Mouse (Mus musculus) gastrocnemius, adult 18-20 months (tissue): Measurements from ENCODE around the gene Usp18. TPM values are rescaled to one million over a fixed set of nuclear protein-coding genes. Genes with fewer than 3 reads are reported as not detected.
A peak's percentile ranks its signal among the peaks of the same experiment; 100 is the strongest.

Experiments used
- DNase-seq: peaks from one replicate; pipeline ENCODE4 v3.0.0; 2021; ENCODE audit warnings: low spot score
- total RNA-seq, 2 experiments: library from RNA; stranded (reverse); gene quantifications; 2 replicates each; pipeline ENCODE4 v1.2.3; 2021

Gene Usp18
- total RNA-seq, 2 experiments from 2014 or later = 0.91 to 1.4 TPM

DNA sequence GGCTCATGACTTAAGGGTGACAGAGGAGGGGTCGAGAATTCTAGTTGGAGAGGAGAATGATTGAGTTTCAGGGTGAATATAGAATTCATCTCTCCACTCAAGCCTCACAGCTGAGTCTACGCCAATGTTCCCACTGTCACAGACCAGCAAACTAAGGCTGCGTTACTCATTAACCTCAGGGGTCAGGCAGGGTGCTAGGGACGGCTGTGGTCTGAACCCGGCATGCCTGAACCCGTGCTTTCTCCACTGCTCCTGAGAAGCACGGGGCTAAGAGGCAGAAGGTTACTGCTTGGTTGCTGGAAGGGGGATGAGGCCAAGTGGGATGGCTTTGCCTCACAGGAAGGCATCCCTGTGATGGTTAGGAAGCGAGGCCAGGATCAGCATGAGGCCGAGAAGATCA is 54.8 kb downstream of the Usp18 start:
- no peak for DNase-seq

DNA sequence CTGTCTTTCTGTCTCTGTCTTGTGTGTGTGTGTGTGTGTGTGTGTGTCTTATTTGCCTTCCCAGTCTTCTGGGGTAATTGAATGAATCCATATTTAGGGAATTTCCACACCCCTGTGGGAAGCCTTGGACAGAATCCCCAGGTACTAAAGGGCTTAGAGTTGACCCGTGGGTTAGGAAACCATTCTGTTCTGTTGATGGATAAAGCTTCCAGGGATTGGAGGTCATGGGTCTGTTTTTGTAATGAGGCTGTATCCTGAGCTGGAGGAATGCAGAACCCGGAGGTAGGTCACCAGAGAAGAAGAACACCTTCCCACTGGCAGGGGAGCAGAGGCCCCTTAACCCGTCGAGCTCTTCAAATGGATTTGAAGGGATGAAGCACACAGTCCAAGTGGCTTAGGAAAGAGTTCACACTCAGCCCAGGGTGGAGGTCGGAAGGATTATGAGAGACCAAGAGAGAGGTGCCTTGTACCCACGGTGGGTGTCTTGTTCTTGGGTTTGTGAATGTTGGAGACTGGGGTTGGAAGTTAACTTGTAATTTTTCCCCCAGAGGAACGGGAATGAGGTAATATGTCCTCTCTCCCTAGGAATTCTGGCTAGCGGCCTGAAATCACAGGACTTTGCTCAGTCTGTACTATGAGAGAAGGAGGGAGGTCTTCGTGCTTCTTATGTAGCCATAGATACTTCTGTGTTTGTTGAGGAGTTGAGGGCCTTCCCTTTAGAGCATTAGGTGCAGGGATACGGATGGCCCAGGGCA is 57.9 kb downstream of the Usp18 start:
- DNase-seq = peak; percentile 23

DNA sequence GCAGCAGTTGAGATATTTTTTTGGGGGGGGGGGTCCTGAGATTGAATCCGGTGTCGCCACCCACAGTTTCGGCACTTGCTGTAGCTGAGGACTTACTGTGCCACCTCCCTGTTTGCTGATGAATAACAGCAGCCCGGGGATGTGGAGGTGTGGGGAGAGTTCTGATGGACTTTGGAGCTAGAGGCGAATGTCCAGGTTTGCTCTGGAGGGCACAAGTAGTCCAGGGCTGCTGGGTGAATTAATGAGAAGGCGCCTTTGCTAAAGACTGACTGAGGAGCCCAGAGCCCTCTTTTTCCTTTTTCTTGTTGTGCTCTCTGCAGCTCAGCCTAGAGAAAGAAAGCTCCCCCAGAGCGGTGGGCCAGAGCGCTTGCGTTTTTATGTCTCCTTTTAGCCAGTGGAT is 58.9 kb downstream of the Usp18 start:
- DNase-seq = no peak

DNA sequence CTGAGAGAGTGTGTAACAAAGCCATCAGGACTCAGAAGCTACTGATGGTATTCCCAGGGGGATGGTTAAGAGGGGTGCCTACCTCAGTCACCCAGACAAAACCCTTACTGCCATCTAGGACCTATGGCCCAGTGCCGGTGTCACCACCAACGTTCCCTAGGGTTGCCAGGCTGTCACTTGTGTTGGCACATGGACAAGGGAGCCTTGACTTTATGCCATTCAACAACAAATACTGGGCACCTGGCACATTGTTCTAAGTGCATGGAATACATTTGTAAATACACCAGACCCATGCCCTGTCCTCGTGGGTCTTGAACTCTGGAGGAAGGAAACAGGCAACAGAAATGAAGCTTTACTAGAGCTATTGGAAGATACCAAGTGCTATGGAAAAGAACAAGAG is 59.9 kb downstream of the Usp18 start:
- DNase-seq = no peak

DNA sequence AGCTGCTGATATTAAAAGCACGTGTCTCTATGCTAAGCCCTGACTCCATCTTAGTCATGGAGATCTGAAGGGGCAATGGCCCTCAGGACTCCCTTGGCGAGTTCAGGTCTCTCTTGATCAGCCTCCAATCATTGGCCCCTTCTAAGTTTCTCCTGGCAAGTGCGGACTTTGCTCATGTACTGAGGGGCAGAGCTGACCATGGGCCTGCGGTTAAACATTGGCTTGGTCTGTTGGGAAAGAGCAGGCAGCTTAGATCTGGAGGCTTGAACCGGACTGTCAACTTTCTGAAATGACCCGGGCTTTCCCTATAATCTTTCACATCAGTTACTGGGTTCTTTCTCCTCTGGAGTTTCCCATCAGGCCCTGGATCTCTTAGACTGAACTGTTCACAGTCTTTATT is 65.3 kb downstream of the Usp18 start:
- no peak for DNase-seq

DNA sequence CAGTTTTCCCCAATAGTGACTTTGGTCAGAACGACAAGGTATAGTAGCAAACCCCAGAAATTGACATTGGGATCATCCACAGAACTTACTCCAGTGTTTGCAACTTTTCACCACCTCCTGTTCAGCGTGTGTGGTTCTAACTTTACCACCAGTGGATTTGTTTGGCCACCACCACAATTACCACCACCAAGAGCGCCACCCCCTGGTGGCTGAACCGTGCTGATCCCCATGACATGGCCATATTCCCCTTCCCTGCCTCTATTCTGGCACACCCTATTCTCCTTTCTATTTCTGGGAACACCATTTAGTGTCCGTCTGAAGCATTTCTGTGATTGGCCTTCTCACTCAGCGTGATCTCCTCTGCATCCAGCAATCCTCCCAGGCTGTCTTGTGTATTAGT is 73.4 kb downstream of the Usp18 start:
- no peak for DNase-seq

Other genes starting within 250 kb of the Usp18 start
- 10 to 100 TPM; 46.0 to 59.0 TPM for gene Mical3, start 114.9 kb upstream of the Usp18 start, total RNA-seq
- 1 to 10 TPM; 2.9 TPM for gene Pex26, start 62.2 kb upstream of the Usp18 start, total RNA-seq
- gene Tuba8, start 35.2 kb upstream of the Usp18 start, total RNA-seq = 100 to 1,000 TPM; 193 to 210 TPM
- gene Slc6a13, start 54.3 kb downstream of the Usp18 start, total RNA-seq = under 1 TPM; 0.57 to 0.74 TPM
- under 1 TPM in 1 of 2 experiments, not detected in 1; 0.26 TPM for gene Slc6a12, start 97.2 kb downstream of the Usp18 start, total RNA-seq
- gene Iqsec3, start 227.8 kb downstream of the Usp18 start, total RNA-seq = under 1 TPM; 0.37 to 0.45 TPM